Mouse (Mus musculus): ENCODE measurements around the gene Sppl2c. TPM values are rescaled to one million over a fixed set of nuclear protein-coding genes. Genes with fewer than 3 reads are reported as not detected.
A peak's percentile ranks its signal among the peaks of the same experiment; 100 is the strongest.

Gene Sppl2c
- polyA plus RNA-seq, 1 experiment from 2014 or later: not detected

- peak; percentile 95 for DNase-seq (ENCODE audit: low spot score)
- H3K9ac ChIP-seq (ENCODE audit: low read length): peak overlapping the region; percentile 75
- H3K36me3 ChIP-seq (ENCODE audit: control insufficient read depth, insufficient read depth, low read length): no peaks in the 10 kb centered on the region
- H3K27ac ChIP-seq (ENCODE audit: low read depth, low read length): peak overlapping the region; percentile 84
- H3K9me3 ChIP-seq (replicated peaks; ENCODE audit: control insufficient read depth, low read length): no peaks in the 10 kb centered on the region
- under 1% methylated on average over 23 of the region's 23 CpGs for WGBS
- H3K4me3 ChIP-seq (ENCODE audit: low read depth, low read length): peak overlapping the region; percentile 42
- H3K27me3 ChIP-seq (replicated peaks; ENCODE audit: control insufficient read depth, insufficient read depth, low read length): no peaks in the 10 kb centered on the region
- peak; percentile 99 for ATAC-seq
- peaks cover 6% of the 10 kb centered on the region for H3K4me1 ChIP-seq (ENCODE audit: control insufficient read depth, insufficient read depth, low read length)
- peak overlapping the region; percentile 90 for H3K4me2 ChIP-seq (ENCODE audit: low read length)
Observed at GRCm38 (mm10) chr11:104157603-104158259, 28.4 kb upstream of the Sppl2c start.

DNA sequence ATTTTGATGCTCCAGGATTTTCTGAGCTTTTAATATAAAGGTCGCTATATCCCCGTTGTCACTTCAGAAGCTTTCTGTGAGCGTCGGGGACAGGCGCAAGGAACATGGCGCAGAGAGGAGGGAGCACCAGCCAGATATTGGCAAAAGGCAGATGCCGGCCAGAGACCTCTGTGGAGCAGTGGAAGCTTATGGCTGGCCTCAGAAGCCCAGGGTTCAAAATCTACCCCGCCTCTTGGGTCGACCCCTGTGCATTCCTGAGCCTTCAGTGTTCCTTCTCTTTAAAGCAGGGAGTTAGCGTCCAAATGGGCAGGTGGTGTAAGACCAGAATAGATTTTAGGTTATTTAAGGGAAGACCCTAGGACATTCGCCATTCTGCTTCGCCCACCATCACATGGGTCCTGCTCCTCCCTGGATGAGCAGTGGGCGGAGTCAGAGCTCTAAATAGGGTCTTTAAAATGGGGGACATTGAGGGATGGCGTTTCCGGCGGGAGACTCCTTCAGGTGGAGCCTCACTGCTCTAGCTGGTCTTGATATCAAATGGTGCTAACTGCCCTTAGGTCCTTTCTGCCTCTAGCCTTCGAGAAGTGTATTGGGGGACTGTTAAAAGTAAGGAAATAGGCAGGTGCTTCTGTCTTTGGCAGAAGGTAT, 27.7 kb upstream of the Sppl2c start:
- Histone ChIP-seq H3K36me3 (ENCODE audit: control insufficient read depth, insufficient read depth, low read length) (no peaks in the 10 kb centered on the region), H3K27me3 (replicated peaks; ENCODE audit: control insufficient read depth, insufficient read depth, low read length) (no peaks in the 10 kb centered on the region), H3K4me1 (ENCODE audit: control insufficient read depth, insufficient read depth, low read length) (peaks cover 6% of the 10 kb centered on the region), H3K4me3 (ENCODE audit: low read depth, low read length) (peak overlapping the region; percentile 42), H3K9me3 (replicated peaks; ENCODE audit: control insufficient read depth, low read length) (no peaks in the 10 kb centered on the region), H3K27ac (ENCODE audit: low read depth, low read length) (peak overlapping the region; percentile 84), H3K9ac (ENCODE audit: low read length) (peak overlapping the region; percentile 75), H3K4me2 (ENCODE audit: low read length) (peak overlapping the region; percentile 90)
- 6% methylated on average over 17 of the region's 17 CpGs for WGBS
- DNase-seq (ENCODE audit: low spot score) (peak; percentile 53), ATAC-seq (peak; percentile 60)

DNA sequence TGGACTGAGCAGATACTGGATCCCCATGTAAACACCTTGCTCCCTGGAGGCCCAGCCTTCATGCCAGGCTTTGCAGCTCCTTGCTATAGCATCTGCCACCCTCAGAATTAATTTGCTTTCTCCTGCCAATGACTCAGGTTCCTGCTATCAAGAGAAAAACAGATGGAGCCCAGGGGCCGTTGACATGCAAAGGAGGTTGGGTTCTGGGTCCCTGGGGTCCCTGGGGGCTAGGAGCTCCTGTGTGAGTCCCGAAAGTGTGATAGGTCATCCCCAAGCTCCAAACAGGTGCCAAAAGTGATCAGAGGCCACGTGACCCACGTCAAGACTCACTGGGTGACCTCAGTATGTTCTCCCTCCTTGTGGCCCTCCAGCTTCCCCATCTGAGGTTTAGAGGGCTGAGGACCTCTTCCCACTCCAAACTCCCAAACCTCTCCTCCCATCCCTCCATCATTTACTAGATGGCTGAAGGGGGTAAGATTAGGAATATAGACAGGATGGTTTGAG, 26.3 kb upstream of the Sppl2c start:
- Histone ChIP-seq H3K4me1 (ENCODE audit: control insufficient read depth, insufficient read depth, low read length) (peaks cover 6% of the 10 kb centered on the region), H3K4me2 (ENCODE audit: low read length) (no peak overlapping the region), H3K36me3 (ENCODE audit: control insufficient read depth, insufficient read depth, low read length) (no peaks in the 10 kb centered on the region), H3K4me3 (ENCODE audit: low read depth, low read length) (no peak overlapping the region), H3K27me3 (replicated peaks; ENCODE audit: control insufficient read depth, insufficient read depth, low read length) (no peaks in the 10 kb centered on the region), H3K9ac (ENCODE audit: low read length) (no peak overlapping the region), H3K27ac (ENCODE audit: low read depth, low read length) (no peak overlapping the region), H3K9me3 (replicated peaks; ENCODE audit: control insufficient read depth, low read length) (no peaks in the 10 kb centered on the region)
- 86% methylated on average over 4 of the region's 4 CpGs for WGBS
- DNase-seq (ENCODE audit: low spot score): no peak
- ATAC-seq: no peak

- 77% methylated on average over 5 of the region's 5 CpGs for WGBS
- H3K27ac ChIP-seq (ENCODE audit: low read depth, low read length): no peak overlapping the region
- ATAC-seq (no peak), DNase-seq (ENCODE audit: low spot score) (no peak)
- H3K27me3 ChIP-seq (replicated peaks; ENCODE audit: control insufficient read depth, insufficient read depth, low read length): no peaks in the 10 kb centered on the region
- no peak overlapping the region for H3K4me3 ChIP-seq (ENCODE audit: low read depth, low read length)
- no peak overlapping the region for H3K9ac ChIP-seq (ENCODE audit: low read length)
- H3K4me1 ChIP-seq (ENCODE audit: control insufficient read depth, insufficient read depth, low read length): peaks cover 6% of the 10 kb centered on the region
- no peaks in the 10 kb centered on the region for H3K9me3 ChIP-seq (replicated peaks; ENCODE audit: control insufficient read depth, low read length)
- no peaks in the 10 kb centered on the region for H3K36me3 ChIP-seq (ENCODE audit: control insufficient read depth, insufficient read depth, low read length)
- no peak overlapping the region for H3K4me2 ChIP-seq (ENCODE audit: low read length)
Observed at GRCm38 (mm10) chr11:104161153-104161552, 25.0 kb upstream of the Sppl2c start.

DNA sequence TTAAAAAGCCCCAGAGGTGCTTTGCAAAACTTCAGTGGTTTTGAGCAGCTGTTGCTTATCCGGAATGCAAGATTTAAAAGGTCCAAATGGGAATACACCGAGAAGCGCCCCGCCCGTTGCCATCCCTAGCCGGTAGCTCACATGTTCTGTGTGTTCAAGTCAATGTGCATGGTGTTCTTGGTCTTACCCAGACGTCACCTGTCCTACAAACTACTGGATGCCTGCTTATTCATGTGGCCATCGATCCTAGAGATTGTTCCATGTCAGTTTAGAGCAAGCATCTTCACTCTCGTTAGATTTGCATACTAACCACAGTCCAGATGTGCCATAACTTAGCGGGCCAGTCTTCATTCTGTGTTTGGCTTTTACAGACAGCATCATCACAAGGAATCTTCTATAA, 21.9 kb upstream of the Sppl2c start:
- Histone ChIP-seq H3K4me1 (ENCODE audit: control insufficient read depth, insufficient read depth, low read length) (no peaks in the 10 kb centered on the region), H3K4me2 (ENCODE audit: low read length) (no peak overlapping the region)
- WGBS: 89% methylated on average over 10 of the region's 10 CpGs

DNA sequence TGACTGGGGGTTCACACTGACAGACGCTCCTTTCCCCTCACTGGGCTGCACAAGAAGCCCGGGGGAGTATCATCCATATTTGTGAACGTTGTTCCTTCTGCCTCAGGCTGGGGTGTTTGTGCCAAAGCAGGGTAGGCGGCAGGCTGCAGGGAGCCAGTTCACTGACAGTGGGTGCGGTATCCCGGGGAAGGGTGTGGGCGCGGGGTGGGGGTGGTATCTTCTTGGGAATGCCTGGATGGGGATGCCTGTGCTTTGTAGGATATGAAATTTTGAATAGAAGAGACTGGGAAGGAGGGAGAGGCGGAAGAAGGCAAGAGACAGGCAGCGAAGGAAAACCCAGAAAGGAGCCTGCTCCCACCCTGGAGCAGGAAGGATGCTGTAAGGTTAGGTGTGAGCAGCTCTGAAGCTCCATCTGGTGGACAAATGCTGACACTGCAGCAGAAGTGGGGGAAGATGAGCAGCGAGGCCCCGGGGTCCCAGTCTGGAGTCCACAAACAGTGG, 14.8 kb upstream of the Sppl2c start:
- DNase-seq (ENCODE audit: low spot score) (peak; percentile 80), ATAC-seq (peak; percentile 79)
- no peaks in the 10 kb centered on the region for H3K27me3 ChIP-seq (replicated peaks; ENCODE audit: control insufficient read depth, insufficient read depth, low read length)
- H3K36me3 ChIP-seq (ENCODE audit: control insufficient read depth, insufficient read depth, low read length): no peaks in the 10 kb centered on the region
- 37% methylated on average over 12 of the region's 12 CpGs for WGBS
- peak overlapping the region; percentile 36; the same call in 1 of the 2 replicates for H3K9ac ChIP-seq (ENCODE audit: low read length)
- H3K4me3 ChIP-seq (ENCODE audit: low read depth, low read length): no peak overlapping the region
- no peaks in the 10 kb centered on the region for H3K9me3 ChIP-seq (replicated peaks; ENCODE audit: control insufficient read depth, low read length)
- no peak overlapping the region for H3K27ac ChIP-seq (ENCODE audit: low read depth, low read length)
- 0 out of 2 replicates have a peak overlapping the region, but pooled peaks have one; percentile 22 for H3K4me2 ChIP-seq (ENCODE audit: low read length)
- no peaks in the 10 kb centered on the region for H3K4me1 ChIP-seq (ENCODE audit: control insufficient read depth, insufficient read depth, low read length)

More for the DNA sequence above, 21.9 kb upstream of the Sppl2c start:
- DNase-seq (ENCODE audit: low spot score) (no peak), ATAC-seq (no peak)
- Histone ChIP-seq H3K9me3 (replicated peaks; ENCODE audit: control insufficient read depth, low read length) (no peaks in the 10 kb centered on the region), H3K27me3 (replicated peaks; ENCODE audit: control insufficient read depth, insufficient read depth, low read length) (no peaks in the 10 kb centered on the region), H3K27ac (ENCODE audit: low read depth, low read length) (no peak overlapping the region), H3K9ac (ENCODE audit: low read length) (no peak overlapping the region), H3K4me3 (ENCODE audit: low read depth, low read length) (no peak overlapping the region), H3K36me3 (ENCODE audit: control insufficient read depth, insufficient read depth, low read length) (no peaks in the 10 kb centered on the region)

- Histone ChIP-seq H3K27me3 (replicated peaks; ENCODE audit: control insufficient read depth, insufficient read depth, low read length) (no peaks in the 10 kb centered on the region), H3K4me1 (ENCODE audit: control insufficient read depth, insufficient read depth, low read length) (no peaks in the 10 kb centered on the region), H3K9me3 (replicated peaks; ENCODE audit: control insufficient read depth, low read length) (no peaks in the 10 kb centered on the region), H3K4me2 (ENCODE audit: low read length) (no peak overlapping the region), H3K9ac (ENCODE audit: low read length) (no peak overlapping the region), H3K36me3 (ENCODE audit: control insufficient read depth, insufficient read depth, low read length) (no peaks in the 10 kb centered on the region), H3K27ac (ENCODE audit: low read depth, low read length) (no peak overlapping the region), H3K4me3 (ENCODE audit: low read depth, low read length) (no peak overlapping the region)
- no peak for ATAC-seq
- no peak for DNase-seq (ENCODE audit: low spot score)
- WGBS: 41% methylated on average over 6 of the region's 7 CpGs
Observed at GRCm38 (mm10) chr11:104178893-104179292, 7.2 kb upstream of the Sppl2c start.

GRCm38 (mm10) chr11:104179804-104180203, 6.3 kb upstream of the Sppl2c start:
- H3K9ac ChIP-seq (ENCODE audit: low read length): no peak overlapping the region
- ATAC-seq (peak; percentile 48; the same call in 1 of the 2 replicates), DNase-seq (ENCODE audit: low spot score) (peak; percentile 78)
- H3K36me3 ChIP-seq (ENCODE audit: control insufficient read depth, insufficient read depth, low read length): no peaks in the 10 kb centered on the region
- 33% methylated on average over 5 of the region's 5 CpGs for WGBS
- no peak overlapping the region for H3K4me3 ChIP-seq (ENCODE audit: low read depth, low read length)
- no peaks in the 10 kb centered on the region for H3K9me3 ChIP-seq (replicated peaks; ENCODE audit: control insufficient read depth, low read length)
- no peaks in the 10 kb centered on the region for H3K4me1 ChIP-seq (ENCODE audit: control insufficient read depth, insufficient read depth, low read length)
- no peak overlapping the region for H3K27ac ChIP-seq (ENCODE audit: low read depth, low read length)
- no peak overlapping the region for H3K4me2 ChIP-seq (ENCODE audit: low read length)
- H3K27me3 ChIP-seq (replicated peaks; ENCODE audit: control insufficient read depth, insufficient read depth, low read length): no peaks in the 10 kb centered on the region

DNA sequence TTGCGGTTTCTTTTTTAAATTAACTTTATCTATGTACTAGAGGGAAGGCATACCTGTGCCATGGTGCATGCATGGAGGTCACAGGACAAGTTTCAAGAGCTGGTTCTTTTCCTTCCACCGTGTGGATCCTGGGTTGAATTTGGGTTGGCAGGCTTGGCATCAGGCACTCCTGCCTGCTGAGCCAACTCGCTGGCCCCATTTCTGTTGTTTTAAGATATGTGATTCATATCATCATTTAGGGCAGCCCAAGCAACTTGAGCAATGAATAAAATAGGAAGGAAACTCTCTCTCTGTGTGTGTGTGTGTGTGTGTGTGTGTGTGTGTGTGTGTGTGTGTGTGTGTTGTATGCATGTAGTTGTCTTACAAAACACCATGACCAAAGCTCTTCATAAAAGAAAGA, 4.0 kb upstream of the Sppl2c start:
- 92% methylated on average over 3 of the region's 3 CpGs for WGBS
- no peak overlapping the region for H3K27ac ChIP-seq (ENCODE audit: low read depth, low read length)

More for the DNA sequence above, 4.0 kb upstream of the Sppl2c start:
- Histone ChIP-seq H3K4me1 (ENCODE audit: control insufficient read depth, insufficient read depth, low read length) (no peaks in the 10 kb centered on the region), H3K4me3 (ENCODE audit: low read depth, low read length) (no peak overlapping the region), H3K9me3 (replicated peaks; ENCODE audit: control insufficient read depth, low read length) (no peaks in the 10 kb centered on the region), H3K9ac (ENCODE audit: low read length) (no peak overlapping the region), H3K4me2 (ENCODE audit: low read length) (no peak overlapping the region), H3K36me3 (ENCODE audit: control insufficient read depth, insufficient read depth, low read length) (no peaks in the 10 kb centered on the region), H3K27me3 (replicated peaks; ENCODE audit: control insufficient read depth, insufficient read depth, low read length) (no peaks in the 10 kb centered on the region)
- ATAC-seq: no peak
- no peak for DNase-seq (ENCODE audit: low spot score)

Data from forebrain, embryonic 14.5 days (tissue).